Mouse (Mus musculus) urinary bladder, postnatal 10 days (tissue): ENCODE data around the gene Nrxn1.

Source experiments
- DNase-seq: peaks from one replicate; pipeline ENCODE4 v3.0.0; 2022; ENCODE audit warnings: low spot score

The Nrxn1 gene

GRCm38 (mm10) chr17:90809197-90810163, 283.4 kb downstream of the Nrxn1 start:
- no peak for DNase-seq

DNA sequence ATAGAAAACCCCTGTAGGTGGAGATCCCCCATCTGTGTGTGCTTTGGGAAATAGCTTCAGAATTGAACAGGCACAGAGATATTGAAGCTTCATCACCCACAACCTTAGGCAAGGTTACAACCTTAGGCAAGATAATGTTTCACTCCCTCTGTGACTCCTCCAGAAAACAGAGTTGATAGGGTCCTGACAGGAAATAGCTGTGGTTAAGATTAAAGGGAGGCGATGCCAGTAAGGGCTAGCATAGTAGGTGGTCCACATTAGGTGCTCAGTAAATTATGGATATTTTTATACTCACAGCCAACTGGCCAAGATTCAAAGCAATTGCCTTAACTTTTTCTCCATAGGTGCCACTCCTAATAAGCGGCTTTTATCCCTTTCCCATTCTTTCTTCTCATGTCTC, 284.6 kb downstream of the Nrxn1 start:
- DNase-seq = no peak

- no peak for DNase-seq
Measured at GRCm38 (mm10) chr17:90807199-90807598, 285.7 kb downstream of the Nrxn1 start.

DNA sequence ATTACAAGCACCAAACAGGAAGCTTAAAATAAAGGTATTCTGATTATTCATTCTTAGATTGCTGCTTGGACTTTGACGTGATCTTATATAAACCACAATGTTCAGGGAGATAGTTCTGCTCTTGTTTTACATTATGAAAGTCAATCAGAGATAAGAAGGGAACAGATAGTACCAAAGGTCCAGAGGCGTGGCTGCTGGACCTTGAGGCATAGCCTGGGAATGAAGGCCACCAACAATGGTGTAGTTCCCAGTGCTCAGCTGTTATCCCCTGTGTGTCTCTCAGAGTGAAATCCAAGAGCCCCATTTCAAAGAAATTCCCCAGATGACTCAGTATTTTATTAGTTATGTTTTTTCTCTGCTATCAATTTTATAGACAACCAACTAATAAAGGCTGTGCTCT, 294.2 kb downstream of the Nrxn1 start:
- DNase-seq = no peak

GRCm38 (mm10) chr17:90797659-90798288, 295.1 kb downstream of the Nrxn1 start:
- DNase-seq = no peak

- DNase-seq = no peak
Measured at GRCm38 (mm10) chr17:90796974-90797373, 295.9 kb downstream of the Nrxn1 start.

DNA sequence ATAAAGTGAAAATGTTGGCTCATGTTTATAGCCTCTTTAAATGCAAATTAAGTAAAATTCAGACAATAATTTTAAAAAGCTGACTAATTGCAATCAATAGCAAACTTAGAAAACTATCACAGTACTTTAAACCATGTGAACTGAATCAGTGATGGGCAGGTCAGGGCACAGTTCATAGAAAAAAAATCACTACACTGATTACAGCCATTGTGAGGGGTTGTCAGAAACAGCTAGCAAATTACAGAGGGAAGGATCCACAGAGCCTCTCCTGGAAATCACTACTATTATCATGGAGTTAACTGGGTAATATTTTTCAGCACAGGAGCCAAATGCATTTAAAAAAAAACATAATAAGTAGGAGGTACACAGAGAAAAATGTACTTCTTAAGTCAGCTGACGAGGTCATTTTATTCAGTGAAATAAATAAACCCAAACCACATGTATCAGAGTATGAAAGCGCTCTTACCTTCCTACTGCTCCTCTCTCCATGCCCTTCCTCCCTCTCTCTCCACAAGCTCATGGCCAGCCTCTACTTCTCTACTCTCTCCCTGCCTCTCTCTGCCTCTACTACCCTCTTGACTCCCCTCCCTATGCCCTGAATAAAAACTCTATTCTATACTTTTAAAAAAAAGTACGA, 304.3 kb downstream of the Nrxn1 start:
- no peak for DNase-seq

- no peak for DNase-seq
Measured at GRCm38 (mm10) chr17:90788040-90788439, 304.8 kb downstream of the Nrxn1 start.

DNA sequence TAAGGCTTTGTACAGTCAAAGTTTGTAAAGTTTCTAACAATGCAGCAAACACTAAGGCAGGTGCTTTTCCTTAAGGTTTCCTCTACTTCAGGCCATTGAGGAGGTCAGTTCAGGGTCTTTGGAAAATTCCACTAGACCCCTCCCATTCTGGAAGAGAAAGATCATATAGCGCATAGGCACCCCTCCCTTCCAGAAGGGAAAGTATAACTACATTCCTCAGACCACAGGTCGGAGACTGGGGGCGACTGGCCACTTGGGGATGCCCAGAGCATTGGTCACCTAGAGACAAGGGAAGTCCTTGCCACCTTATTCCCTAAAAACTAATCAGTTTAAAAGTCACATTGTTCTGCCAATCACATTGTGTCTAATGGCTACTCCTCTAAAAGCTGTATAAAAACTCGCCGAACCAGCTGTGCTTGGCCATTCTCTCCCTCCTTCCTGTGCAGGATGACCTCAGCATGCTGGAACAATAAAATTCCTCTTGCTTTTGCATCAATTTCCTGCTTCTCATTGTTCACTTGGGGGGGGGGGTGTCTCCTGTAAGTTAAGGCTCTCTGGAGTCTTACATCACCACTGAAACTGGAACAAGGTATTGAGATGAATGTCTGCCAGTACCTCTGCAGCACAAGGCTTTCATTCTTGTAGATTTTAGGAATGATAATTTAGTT, 305.6 kb downstream of the Nrxn1 start:
- DNase-seq = no peak

GRCm38 (mm10) chr17:90780481-90780880, 312.4 kb downstream of the Nrxn1 start:
- no peak for DNase-seq

- DNase-seq = no peak
Measured at GRCm38 (mm10) chr17:90775397-90775796, 317.5 kb downstream of the Nrxn1 start.

DNA sequence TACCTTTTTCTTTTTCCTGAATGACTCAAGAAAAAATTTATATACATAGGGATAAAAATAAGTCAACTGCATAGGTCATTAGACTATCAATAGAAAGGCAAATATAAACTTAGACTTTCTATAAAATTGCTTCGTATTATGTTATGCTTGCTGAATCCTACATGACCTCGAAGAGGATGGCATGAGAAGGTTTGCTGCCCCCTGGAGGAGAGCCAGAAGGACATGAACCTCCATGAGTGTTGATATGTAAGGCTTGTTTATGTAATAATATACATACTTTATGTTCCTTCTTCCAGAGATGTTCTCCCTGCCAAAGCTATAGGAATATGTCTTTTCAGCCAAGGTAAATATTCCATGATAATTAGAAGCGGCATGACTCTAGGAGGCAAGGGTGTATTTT, 319.6 kb downstream of the Nrxn1 start:
- no peak for DNase-seq

- DNase-seq = no peak
Measured at GRCm38 (mm10) chr17:90768216-90768615, 324.7 kb downstream of the Nrxn1 start.

- DNase-seq = no peak
Measured at GRCm38 (mm10) chr17:90727124-90727523, 365.7 kb downstream of the Nrxn1 start.

DNA sequence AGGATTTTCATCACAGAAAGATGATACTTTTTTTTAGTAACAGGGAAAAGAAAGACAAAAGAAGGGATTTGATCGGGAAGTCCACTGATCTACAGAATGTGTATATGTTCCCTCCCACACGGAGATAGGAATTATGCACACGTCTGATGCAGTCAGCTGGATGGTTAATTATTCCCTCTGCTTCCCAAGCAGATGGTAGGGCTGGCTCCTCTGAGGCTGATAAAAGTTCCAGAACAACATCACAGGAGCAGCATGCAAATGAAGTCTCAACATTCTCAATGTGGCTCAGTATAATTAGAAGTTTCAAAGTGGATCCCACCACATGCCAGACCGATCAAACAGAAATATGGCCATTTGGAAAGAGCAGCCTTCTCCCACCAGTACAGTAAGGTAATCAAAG, 388.1 kb downstream of the Nrxn1 start:
- no peak for DNase-seq

DNA sequence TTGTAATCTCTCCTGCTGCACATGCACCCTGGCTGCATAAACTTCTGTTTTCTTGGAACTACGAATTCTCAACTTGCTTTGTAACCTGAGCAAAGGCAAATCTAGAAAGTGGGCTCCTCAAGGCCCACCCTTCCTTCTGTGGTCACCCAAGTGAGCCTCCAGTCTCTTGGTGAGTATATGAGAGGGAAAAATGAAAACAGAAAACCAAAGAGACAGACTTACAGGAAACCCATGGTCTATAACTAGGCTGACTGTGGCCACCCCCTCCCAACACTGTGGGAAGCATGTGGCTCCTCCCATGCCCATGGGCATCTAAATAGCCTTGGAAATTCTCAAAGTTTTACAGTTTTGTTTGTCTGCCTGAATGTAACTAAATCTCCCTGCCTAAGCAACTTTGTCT, 390.2 kb downstream of the Nrxn1 start:
- no peak for DNase-seq

- DNase-seq = no peak
Measured at GRCm38 (mm10) chr17:90696071-90696800, 396.6 kb downstream of the Nrxn1 start.

DNA sequence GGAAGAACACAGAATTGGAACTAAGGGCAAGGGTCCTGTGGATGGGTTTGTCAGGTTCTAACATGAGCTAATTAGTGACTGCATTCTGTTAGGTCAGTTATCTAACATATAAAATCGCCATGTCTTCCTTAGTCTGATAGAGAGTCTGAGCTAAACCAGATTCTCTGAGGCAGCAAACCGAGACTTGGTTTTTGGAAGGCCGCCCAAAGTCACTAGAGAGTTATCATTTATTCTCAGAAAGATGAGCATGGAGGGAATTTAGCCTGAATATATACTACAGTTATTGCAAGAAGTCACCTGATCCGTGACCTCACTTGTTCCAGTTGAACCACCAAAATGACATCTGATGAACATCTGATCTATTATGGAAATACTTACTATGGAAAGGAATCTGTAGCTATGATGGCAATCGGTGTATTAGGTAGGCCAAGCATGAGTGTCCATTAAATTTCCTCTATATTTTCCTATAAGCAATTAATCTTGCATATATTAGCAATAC, 397.7 kb downstream of the Nrxn1 start:
- no peak for DNase-seq

DNA sequence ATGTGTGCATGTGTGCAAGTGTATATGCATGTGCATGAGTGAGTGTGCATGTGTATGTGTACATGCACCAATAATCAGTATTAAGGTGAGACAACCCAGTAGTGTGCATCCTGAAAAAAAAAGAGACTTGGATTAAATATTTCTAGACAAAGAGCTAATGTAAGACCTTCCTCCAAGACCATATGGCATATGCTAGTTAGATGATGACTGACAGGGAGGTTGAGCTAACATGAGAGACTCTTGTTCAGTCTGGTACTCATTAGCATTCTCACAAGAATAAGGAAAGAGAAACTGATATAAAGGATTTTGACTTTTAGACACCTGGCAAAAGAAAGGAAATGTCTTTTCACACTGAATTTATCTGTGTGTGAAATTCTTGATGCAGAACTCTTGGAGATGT, 408.7 kb downstream of the Nrxn1 start:
- DNase-seq = no peak

DNA sequence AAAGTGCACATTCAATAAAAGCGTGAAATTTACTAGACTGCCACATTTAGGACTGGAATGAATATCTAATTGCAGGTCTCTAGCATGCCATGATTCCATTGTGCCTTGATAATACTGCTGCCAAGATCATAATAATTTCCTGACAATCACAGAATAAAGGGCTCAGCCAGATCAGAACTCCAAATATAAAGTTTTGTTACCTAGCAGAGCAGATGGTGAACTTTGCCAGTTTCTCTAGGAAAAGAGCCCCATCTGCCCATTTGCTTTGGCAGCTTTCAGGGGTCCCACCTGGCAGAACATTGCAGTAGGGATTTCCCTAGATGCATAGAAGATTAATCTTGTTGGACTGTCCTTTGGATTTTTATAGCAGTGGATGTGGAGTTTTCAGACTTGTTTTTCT, 411.9 kb downstream of the Nrxn1 start:
- DNase-seq = no peak

DNA sequence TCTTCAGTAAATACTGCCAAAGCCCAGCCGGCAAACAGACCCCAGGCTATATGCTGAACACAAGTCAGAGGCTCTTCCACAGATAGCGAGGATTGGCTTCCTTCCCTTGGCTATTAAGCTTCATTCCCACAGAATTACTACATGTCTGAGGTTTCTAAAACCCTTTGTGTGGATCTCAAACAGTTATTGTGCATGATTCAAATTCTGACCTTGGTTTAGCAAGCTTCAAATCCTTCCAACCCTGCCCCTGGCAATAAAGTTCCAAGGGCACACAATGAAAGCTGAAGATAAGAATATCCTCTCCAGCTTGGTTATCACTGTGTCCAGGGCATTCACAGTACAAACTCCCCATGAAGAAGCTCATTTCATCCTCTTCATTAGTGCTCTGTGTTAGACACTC, 416.2 kb downstream of the Nrxn1 start:
- no peak for DNase-seq

- no peak for DNase-seq
Measured at GRCm38 (mm10) chr17:90662318-90662717, 430.6 kb downstream of the Nrxn1 start.
